Mouse (Mus musculus) megakaryocyte, embryonic 14.5 days (primary cell): ENCODE data around the gene Rab36.

ENCODE experiments used
- FLI1 ChIP-seq: IDR thresholded peaks from 2 replicates; pipeline ENCODE4 v1.6.1; 2012; ENCODE audit warnings: low read length, inconsistent platforms, mixed read lengths
- GATA1 ChIP-seq: IDR thresholded peaks from 3 replicates; pipeline ENCODE4 v1.6.1; 2012; ENCODE audit warnings: mixed read lengths, low read length, inconsistent platforms, borderline replicate concordance

DNA sequence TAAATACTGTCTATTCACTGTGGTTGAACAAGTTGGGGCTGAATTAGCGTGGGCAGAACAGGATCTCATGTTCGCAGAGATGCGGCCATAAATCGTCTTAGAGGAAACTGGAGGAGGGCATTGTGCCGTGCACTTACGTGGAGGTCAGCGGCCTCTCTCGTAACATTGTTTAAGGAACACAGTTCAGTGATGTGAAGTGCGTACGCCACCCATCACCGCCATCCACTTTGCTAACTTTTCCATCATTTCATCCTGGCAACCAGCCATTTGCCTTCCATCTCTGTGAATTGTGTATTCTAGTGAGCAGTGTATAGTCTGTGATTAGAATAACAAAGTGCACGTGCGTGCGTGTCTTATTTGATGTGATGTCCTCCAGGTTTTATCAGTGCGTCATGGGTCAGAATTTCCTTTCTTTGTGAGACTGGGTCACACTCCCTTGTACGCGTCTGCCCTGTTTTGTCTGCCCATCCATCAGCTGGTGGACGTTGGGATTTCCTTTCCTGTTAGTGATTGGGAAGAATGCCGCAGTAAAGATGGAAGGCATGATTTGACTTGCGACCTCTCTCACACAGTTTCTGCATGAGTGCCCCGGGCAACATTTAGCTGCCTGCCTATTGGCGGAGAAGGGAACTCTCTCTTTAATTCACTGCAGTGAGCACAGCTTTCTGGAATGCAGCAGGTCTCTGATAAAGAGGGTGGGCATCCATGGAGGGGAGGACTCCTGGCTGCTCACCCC lies 56.6 kb downstream of the Rab36 start:
- TF ChIP-seq GATA1, result no peak
- TF ChIP-seq FLI1, result no peak
